Mouse (Mus musculus): ENCODE measurements around the gene Dpy19l1.

The Dpy19l1 gene

DNA sequence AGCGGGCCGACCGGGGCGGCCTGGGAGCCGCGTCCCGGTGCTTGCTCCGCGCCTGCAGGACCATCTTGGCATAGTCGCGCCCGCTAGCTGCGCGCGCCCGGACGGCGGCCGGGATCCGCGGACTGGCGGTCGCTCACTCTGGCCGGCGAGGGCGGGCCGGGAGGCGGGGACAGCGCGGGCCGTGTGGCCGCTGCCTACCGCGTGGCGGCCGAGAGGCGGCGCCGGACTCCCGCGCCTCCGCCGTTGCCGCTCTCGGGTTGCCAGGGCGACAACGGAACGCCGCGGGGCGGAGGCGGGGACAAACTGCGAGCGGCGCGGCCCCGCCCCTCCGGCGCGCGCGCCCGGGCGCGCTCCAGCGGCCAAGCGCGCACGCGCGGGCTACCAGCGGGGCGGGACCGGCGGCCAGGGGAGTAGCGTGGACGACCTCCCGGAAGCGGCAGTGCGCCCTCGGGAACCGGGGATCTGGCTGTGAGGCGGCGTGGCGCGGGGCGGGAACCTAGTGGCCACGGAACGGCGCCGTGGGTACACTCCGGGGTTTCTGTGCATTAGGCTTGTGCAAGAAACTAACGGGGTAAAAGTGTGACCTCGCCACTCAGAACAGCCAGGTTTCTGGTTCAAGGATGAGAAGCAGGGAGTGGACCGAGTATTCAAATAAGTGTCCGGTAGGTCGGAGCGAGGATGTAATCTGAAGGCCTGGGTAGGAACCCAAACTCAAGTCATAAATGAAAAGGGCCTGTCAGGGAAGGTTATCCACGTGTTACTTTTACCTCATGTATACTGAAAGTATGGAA, at the start of gene Dpy19l1:
TSS of gene Dpy19l1 (minus strand) at position 74 of the 791 bp plus-strand sequence.
- CTCF ChIA-PET: no interaction called here

DNA sequence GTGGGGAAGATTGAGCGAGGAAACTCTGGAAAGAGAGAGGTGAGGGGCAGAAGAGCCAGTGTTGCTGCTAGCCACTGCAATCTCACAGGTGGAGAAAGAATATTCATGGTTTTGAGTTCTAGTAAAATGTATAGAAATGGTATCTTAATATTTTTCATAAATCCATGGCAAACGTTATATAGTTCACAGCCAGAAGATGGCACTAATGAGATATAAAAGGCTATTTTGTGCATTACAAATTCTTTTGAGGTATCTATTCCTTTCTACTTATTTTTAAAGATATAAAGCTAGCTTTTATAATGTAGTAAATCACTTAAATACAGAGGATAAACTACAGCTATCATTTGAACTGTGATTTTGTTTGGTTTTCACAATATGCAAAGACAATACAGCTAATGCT, 35.2 kb upstream of the Dpy19l1 start:
- CTCF ChIA-PET: no interaction called here

DNA sequence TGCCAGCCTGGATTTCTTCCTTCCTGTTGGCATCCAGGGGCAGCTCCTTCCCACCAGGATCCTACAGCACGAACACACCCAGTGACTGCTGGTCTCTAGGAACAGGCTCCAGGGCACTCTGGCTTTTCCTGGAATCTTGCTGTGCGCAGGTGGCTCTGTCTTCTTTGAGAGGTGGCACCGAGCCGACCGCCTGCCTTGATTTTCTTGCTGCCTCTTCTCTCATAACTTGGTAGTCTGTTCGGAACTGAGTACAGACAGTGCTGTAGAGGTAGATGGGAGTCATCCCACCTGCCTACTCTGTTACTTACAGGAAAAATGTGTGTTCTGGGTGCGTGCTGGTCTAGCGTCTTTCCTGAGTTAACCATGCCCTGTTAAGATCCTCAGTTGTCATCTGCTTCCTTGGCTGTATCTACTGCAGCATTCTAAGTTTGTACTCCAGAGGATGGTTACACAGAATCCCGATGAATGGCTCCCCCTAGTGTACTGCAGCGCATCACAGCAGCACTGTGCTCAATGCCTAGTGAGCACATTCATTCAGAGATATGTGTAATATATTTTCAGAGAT, 13.7 kb upstream of the Dpy19l1 start:
- CTCF ChIA-PET: interaction anchor here (0.7 to 1.3 kb wide), 2 partner anchors 183 to 397 kb away, joined by 4 to 6 read pairs; no protein-coding TSS in a partner anchor

DNA sequence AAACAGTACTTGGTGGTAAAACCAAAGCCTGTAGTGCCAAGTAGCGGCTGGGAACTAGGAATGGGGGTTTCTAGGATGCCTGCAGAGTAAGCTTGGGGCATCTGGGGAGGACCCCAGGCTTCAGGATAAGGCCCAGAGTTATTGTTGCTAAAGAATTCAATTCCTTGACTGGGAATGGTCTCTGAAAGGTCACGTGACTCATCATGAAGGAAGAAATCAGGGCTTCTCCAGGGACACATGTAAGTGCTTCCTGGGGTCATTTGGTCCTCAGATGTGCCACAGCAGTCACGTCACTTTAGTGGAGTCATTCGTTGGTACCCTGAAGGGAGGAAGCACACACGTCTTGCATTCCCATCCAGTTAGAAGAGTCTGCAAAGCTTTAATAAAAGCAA, 11.1 kb upstream of the Dpy19l1 start:
- CTCF ChIA-PET: no interaction called here

DNA sequence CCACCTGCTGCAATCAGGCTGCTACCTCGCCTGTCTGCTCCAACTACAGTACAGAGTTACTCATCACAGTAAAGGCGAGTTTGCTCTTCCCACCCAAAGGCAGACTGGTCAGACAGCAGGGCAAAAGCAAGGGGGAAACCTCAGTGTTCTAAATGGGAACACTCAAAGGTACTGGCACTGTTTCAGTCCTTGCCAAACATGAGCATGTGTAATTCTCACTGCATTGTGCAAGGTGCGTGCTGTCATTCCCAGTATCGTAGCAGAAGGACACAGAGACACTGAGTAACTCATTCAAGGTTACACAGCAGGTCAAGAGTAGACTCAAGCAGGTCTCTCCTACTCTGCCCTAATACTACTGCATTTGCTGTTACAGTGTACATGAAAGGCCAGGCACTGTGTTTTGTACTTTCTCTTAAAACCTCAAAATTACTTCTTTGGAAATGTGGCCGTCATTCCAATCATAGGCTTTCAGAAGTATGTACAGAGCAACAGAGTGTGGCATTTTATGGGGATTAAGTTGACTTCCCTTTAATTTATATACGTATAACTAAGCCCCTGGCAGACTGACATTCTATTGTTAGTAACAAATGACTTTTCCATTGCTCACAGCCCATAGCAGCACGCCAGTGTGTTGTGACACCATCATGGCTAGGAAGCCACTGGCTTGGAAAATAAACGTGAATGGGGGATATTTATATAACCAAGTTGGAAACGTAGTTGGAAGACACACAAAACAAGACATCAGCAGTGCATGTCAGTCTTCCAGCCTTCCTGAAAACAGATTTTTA, 10.5 kb upstream of the Dpy19l1 start:
- CTCF ChIA-PET: no interaction called here

- CTCF ChIA-PET: no interaction called here
Observed at GRCm38 (mm10) chr9:24512121-24512539, 9.2 kb upstream of the Dpy19l1 start.

DNA sequence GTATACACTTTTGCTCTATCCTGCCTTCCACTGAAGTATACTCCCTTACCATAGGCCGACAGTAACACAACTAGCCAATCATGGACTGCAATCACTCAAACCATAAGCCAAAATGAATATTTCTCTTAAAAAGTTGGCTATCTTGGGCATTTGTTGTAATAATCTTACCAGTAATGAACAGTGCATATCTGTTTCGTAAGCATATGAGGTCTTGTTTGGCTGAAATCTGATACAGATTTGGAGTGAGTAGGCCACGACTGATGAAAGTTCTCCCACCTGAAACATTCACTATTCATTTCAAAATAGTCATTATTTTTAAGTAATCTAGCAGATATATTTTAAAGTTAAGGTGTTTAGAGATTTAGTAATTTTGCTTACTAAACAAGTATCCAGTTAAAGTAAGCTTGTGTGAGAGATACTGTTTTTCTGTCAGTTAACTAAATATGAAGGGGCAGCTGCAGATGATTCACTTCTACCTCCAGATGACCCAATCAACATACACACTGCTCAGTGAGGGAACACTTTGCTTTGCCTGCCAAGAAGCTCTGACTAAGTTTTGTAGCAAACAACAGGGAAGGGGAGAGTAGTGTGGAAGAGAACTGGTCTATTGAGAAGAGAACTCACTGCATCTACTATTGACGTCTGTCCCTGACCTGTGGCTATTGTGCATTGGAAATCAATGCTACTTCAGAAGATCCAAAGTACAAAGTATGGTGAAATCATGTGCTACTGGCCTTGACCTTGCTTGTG, 8.6 kb upstream of the Dpy19l1 start:
- CTCF ChIA-PET: no interaction called here

- CTCF ChIA-PET: no interaction called here
Observed at GRCm38 (mm10) chr9:24508880-24509279, 5.9 kb upstream of the Dpy19l1 start.

GRCm38 (mm10) chr9:24506510-24506909, 3.6 kb upstream of the Dpy19l1 start:
- CTCF ChIA-PET: no interaction called here

DNA sequence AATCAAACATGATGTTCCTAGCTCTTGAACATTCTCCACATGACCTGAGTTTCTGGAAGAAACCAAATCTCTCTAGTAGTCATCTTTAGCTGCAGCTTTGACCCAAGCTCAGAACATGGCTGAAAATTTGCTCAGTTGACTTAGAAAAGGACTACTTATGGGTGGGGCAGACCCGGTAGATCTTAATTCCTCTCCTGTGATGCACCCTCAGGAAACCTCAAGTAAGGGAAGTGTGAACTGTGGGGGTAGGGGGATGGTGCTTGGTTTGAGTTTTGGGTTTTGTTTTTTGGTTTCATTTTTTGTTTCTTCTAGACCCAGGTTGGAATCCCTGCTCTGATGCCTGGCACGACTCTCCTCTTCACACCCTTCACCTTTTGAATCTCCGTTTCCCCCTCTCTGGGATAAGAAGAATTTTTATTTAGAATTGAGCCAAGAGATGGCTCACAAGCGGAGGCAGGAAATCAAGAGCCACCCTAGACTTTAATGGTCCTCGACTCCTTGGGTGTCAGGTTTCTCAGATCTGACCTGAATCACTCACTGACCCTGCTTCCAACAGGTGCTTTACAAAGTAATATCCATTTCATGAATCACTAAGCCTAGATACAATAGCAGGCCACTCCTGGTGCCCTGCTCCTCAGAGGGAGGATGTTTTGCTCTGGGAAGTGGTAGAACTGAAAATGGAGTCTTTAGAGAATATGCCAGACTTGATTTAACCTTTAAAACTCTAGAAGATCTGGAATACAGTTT, 2.2 kb upstream of the Dpy19l1 start:
- CTCF ChIA-PET: no interaction called here

GRCm38 (mm10) chr9:24504381-24504780, 1.4 kb upstream of the Dpy19l1 start:
- CTCF ChIA-PET: no interaction called here

DNA sequence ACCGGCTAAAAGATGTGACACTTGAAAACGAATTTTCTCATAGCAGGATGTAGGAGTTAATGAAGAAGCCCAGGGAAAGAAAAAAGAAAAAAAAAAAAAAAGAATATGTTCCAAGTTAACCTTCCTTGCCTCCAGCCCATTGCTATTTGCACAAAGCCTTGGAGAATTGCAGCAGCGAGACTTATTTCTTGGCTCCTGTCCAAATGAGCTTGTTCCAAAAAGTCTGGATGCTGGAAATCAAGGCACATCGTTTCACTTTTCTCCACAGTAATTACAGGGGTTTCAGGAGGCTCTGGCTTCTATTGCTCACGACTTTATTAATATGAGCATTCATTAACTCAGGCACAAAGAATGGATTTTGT, 899 bp upstream of the Dpy19l1 start:
- CTCF ChIA-PET: no interaction called here

DNA sequence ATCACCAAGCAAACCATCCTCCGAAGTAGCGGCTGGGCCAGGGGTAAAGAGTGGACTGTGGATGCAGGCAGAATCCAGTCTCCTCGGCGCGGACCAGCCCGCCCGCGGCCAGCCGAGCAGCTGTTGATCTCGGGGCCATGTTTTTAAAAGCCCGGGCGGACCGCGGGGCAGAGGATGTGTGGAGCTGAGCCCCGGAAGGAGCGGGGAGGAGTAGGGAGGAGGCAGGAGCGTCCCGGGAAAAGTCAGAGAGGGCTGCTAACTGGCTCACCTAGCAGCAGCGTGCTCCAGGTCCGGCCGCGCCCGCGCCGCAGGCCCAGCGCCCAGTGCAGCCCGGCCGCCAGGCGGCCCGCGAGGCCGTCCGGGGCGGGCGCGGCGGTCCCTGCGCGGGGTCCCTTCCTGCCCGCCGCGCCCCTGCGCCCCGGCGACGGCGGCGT, 352 bp downstream of the Dpy19l1 start:
- CTCF ChIA-PET: no interaction called here

- CTCF ChIA-PET: no interaction called here
Observed at GRCm38 (mm10) chr9:24501618-24502017, 1.3 kb downstream of the Dpy19l1 start.

- CTCF ChIA-PET: no interaction called here
Observed at GRCm38 (mm10) chr9:24496226-24496625, 6.7 kb downstream of the Dpy19l1 start.

GRCm38 (mm10) chr9:24490516-24490915, 12.4 kb downstream of the Dpy19l1 start:
- CTCF ChIA-PET: no interaction called here

DNA sequence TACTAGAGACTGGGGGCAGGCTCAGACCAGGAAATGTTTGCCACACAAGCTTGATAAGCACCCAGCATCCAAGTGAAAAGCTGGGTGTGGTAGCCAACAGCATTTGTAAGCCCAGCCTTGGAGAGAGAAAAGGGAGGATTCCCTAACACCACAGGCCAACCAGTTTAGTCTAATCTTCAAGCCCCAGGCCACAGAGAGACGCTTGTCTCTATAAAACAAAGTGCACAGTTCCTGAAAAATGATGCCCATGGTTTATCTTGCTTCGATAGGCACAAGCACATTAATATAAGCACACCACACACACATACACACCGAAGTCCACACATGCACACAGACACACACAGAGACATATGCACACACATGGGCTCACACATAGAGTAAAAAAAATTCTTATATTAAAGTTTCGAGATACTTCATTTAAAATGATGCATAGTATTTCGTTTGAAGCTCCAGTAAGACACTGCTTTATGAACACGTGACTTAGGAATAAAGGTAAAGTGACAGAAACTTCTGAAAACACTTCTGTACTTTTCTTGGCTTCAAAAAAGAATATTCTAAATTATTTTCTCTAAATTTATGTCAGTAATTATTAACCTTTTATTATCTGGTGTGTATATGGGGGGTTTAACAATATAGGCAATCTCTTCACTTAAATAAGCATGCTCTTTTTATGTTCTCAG, 14.4 kb downstream of the Dpy19l1 start:
- CTCF ChIA-PET: no interaction called here

- CTCF ChIA-PET: no interaction called here
Observed at GRCm38 (mm10) chr9:24482375-24482774, 20.6 kb downstream of the Dpy19l1 start.

DNA sequence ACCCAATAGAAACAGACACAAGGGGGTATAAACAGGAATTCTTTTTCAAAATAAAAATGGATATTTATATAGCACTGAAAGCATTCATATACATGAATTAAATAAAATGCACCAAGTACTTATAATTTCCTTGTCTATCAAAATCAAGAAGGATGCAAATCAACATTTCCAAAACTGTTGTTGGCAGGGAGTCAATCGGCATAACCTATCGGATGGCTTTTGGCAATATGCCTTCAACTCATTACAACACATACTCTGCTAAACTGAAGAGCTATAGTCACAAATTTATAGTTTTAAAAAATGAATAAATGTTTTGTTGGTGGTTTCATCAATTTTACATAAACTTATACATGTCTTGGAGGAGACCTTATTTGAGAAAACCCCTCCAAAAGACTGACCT, 25.7 kb downstream of the Dpy19l1 start:
- CTCF ChIA-PET: no interaction called here

- CTCF ChIA-PET: no interaction called here
Observed at GRCm38 (mm10) chr9:24473824-24474223, 29.1 kb downstream of the Dpy19l1 start.

GRCm38 (mm10) chr9:24472514-24472913, 30.4 kb downstream of the Dpy19l1 start:
- CTCF ChIA-PET: no interaction called here

Measured in spleen, embryonic (tissue).